Comparison of ENCODE assay signal across 8 mouse cellular contexts in genomic region chr8:104961537-104961961, GRCm38 (mm10). TPM values are rescaled to one million over a fixed set of nuclear protein-coding genes. Genes with fewer than 3 reads are reported as not detected.
DNase-seq lines count a peak whose midpoint lies in the region; ATAC-seq lines count a peak whose summit lies in the region.

Gene Ces2g (plus strand): TSS chr8:104961718.

- peak; percentile 85 for ATAC-seq in megakaryocyte progenitor cell, adult 5-6 weeks (replicated peaks; ENCODE audit: poor library complexity)
- no peak for ATAC-seq in monocyte, adult 5-6 weeks (replicated peaks; ENCODE audit: insufficient number of reproducible peaks, low FRiP score, low TSS enrichment, poor library complexity, severe bottlenecking)

- DNase-seq in MEL-GATA-1-ER (ENCODE audit: extremely low read depth, low read depth), result peak; percentile 90
- peak; percentile 19 for DNase-seq in c-Kit-positive CD71-positive TER-119-negative erythroid progenitor cells, embryonic 14.5 days (ENCODE audit: low read depth)
- peak; percentile 22 for DNase-seq in kidney, postnatal 14 days
- DNase-seq in right cerebral cortex, postnatal 25 days, result no peak
- DNase-seq in layer of hippocampus, adult 8-10 months (ENCODE audit: low spot score in 2 of 2), result no peak
- no peak for DNase-seq in B cell, adult 2 months

RNA-seq across cellular contexts. Expression of gene Ces2g, which starts in this region (rescaled TPM):
- total RNA-seq in megakaryocyte progenitor cell, adult 5-6 weeks (2015), result 36.2 and 75.8 TPM in 2 replicates
- 6.1 and 14.2 TPM in 2 replicates for total RNA-seq in megakaryocyte progenitor cell, adult 5-6 weeks (2017)
- under 1 TPM in 2 of 4 experiments, not detected in 2; 0.20 to 0.39 TPM for total RNA-seq in layer of hippocampus, adult 8-10 months (2022)
- total RNA-seq in monocyte, adult 5-6 weeks (2017), result not detected in 3 replicates

Comparison
In these comparisons a context has a peak if more than half of its experiments do, and no peak if none do; other contexts are left out.
1. DNase-seq: peak in MEL-GATA-1-ER (single experiment), c-Kit-positive CD71-positive TER-119-negative erythroid progenitor cells, embryonic 14.5 days (single experiment) and kidney, postnatal 14 days (single experiment); none in right cerebral cortex, postnatal 25 days (single experiment), layer of hippocampus, adult 8-10 months (0 of 2) and B cell, adult 2 months (0 of 2).